Mouse (Mus musculus): Measurements from ENCODE around the gene Lars2. TPM values are rescaled to one million over a fixed set of nuclear protein-coding genes. Genes with fewer than 3 reads are reported as not detected.

The Lars2 gene
- total RNA-seq, 1 experiment, result 28,940 TPM

DNA sequence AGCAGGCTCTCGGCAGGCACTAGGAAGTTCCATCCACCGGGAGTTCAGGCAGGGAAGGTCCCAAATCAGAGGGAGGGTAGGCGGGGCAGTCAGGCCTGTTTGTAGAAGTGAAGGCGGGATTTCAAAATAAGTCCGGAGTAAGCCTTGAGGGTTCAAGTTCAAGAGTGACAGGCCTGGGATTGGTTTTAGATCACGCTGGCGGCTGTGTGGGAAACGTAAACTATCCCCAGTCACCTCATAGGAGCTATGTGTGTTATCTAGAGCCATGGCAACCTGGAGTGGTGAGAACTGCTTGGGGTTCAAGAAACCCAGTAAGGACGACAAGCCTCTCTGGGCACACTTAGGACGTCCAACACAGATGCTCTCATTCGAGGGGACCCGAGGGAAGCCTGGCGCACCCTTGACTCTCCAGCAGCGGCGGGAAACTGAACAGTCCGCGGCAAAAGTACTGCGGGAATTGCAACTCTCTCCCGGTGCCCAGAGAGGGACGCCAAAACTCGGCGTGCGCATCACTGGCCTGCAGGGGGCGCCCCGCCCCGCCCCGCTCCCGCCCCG is 111.4 kb downstream of the Lars2 start:
- DNase-seq (ENCODE audit: low read depth, low spot score), result peak; percentile 30
- H3K27ac ChIP-seq (ENCODE audit: insufficient read depth, low read depth, low read length, poor library complexity, severe bottlenecking), result no peak overlapping the region
- in situ Hi-C loops (cut with MboI; ENCODE audit: low sequenced_read_pairs in 2 of 2, unreplicated experiment in 2 of 2), result no loop called here
- peak overlapping the region; percentile 64 to 66 for H3K4me3 ChIP-seq (ENCODE audit: insufficient read depth in 1 of 2, low read depth in 1 of 2, low read length in 2 of 2, poor library complexity in 1 of 2, severe bottlenecking in 1 of 2)
- TF ChIP-seq MAFK (IDR thresholded peaks at IDR 0.05; ENCODE audit: insufficient read depth, low read depth, low read length) (no peak), HCFC1 (IDR thresholded peaks at IDR 0.05; ENCODE audit: borderline replicate concordance, insufficient read depth, low read length) (no peak), CHD2 (IDR thresholded peaks at IDR 0.05; ENCODE audit: low read depth, low read length) (no peak), ZNF384 (IDR thresholded peaks at IDR 0.05; ENCODE audit: low read depth, low read length) (no peak), ZC3H11A (IDR thresholded peaks at IDR 0.05; ENCODE audit: borderline replicate concordance, low read depth, low read length) (no peak)
- peaks cover 3% of the 10 kb centered on the region; the same call in 1 of the 2 replicates for H3K36me3 ChIP-seq (ENCODE audit: control insufficient read depth, insufficient read depth, low read length, poor library complexity, severe bottlenecking)
- H3K4me1 ChIP-seq (ENCODE audit: control insufficient read depth in 2 of 2, insufficient read depth in 2 of 2, low read length in 2 of 2, poor library complexity in 1 of 2), result peaks cover 0 to 2% of the 10 kb centered on the region in 2 experiments; a peak in 1 of 4 replicates
- H3K9me3 ChIP-seq (ENCODE audit: control insufficient read depth, insufficient read depth, low read depth, low read length), result no peaks in the 10 kb centered on the region
- H3K9ac ChIP-seq (ENCODE audit: insufficient read depth, low read depth, low read length, poor library complexity, severe bottlenecking), result peak overlapping the region; percentile 73

GRCm38 (mm10) chr9:123478586-123479195 is 112.0 kb downstream of the Lars2 start, which contains the start of gene Limd1:
Gene Limd1 (plus strand): TSS chr9:123478706.
- no peaks in the 10 kb centered on the region for H3K9me3 ChIP-seq (ENCODE audit: control insufficient read depth, insufficient read depth, low read depth, low read length)
- in situ Hi-C loops (cut with MboI; ENCODE audit: low sequenced_read_pairs in 2 of 2, unreplicated experiment in 2 of 2), result no loop called here
- peaks cover 0 to 2% of the 10 kb centered on the region in 2 experiments; a peak in 1 of 4 replicates for H3K4me1 ChIP-seq (ENCODE audit: control insufficient read depth in 2 of 2, insufficient read depth in 2 of 2, low read length in 2 of 2, poor library complexity in 1 of 2)
- H3K9ac ChIP-seq (ENCODE audit: insufficient read depth, low read depth, low read length, poor library complexity, severe bottlenecking), result peak within 1 kb of the TSS; percentile 76
- no peak within 1 kb of the TSS for H3K27ac ChIP-seq (ENCODE audit: insufficient read depth, low read depth, low read length, poor library complexity, severe bottlenecking)
- H3K4me3 ChIP-seq (ENCODE audit: insufficient read depth in 1 of 2, low read depth in 1 of 2, low read length in 2 of 2, poor library complexity in 1 of 2, severe bottlenecking in 1 of 2), result peak within 1 kb of the TSS; percentile 71 to 86
- no peak for DNase-seq (ENCODE audit: low read depth, low spot score)
- TF ChIP-seq ZC3H11A (IDR thresholded peaks at IDR 0.05; ENCODE audit: borderline replicate concordance, low read depth, low read length), result no peak
- no peak for TF ChIP-seq CHD2 (IDR thresholded peaks at IDR 0.05; ENCODE audit: low read depth, low read length)
- no peak for TF ChIP-seq MAFK (IDR thresholded peaks at IDR 0.05; ENCODE audit: insufficient read depth, low read depth, low read length)
- no peak for TF ChIP-seq HCFC1 (IDR thresholded peaks at IDR 0.05; ENCODE audit: borderline replicate concordance, insufficient read depth, low read length)
- TF ChIP-seq ZNF384 (IDR thresholded peaks at IDR 0.05; ENCODE audit: low read depth, low read length), result no peak
- H3K36me3 ChIP-seq (ENCODE audit: control insufficient read depth, insufficient read depth, low read length, poor library complexity, severe bottlenecking), result peaks cover 3% of the 10 kb centered on the region; the same call in 1 of the 2 replicates

- Histone ChIP-seq H3K9me3 (ENCODE audit: control insufficient read depth, insufficient read depth, low read depth, low read length) (no peaks in the 10 kb centered on the region), H3K4me1 (ENCODE audit: control insufficient read depth in 2 of 2, insufficient read depth in 2 of 2, low read length in 2 of 2, poor library complexity in 1 of 2) (peaks cover 0 to 2% of the 10 kb centered on the region in 2 experiments; a peak in 1 of 4 replicates), H3K27ac (ENCODE audit: insufficient read depth, low read depth, low read length, poor library complexity, severe bottlenecking) (no peak overlapping the region), H3K9ac (ENCODE audit: insufficient read depth, low read depth, low read length, poor library complexity, severe bottlenecking) (peak overlapping the region; percentile 76), H3K36me3 (ENCODE audit: control insufficient read depth, insufficient read depth, low read length, poor library complexity, severe bottlenecking) (peaks cover 3% of the 10 kb centered on the region; the same call in 1 of the 2 replicates), H3K4me3 (ENCODE audit: insufficient read depth in 1 of 2, low read depth in 1 of 2, low read length in 2 of 2, poor library complexity in 1 of 2, severe bottlenecking in 1 of 2) (peak overlapping the region; percentile 71 to 86)
- TF ChIP-seq HCFC1 (IDR thresholded peaks at IDR 0.05; ENCODE audit: borderline replicate concordance, insufficient read depth, low read length) (no peak), CHD2 (IDR thresholded peaks at IDR 0.05; ENCODE audit: low read depth, low read length) (no peak)
- in situ Hi-C loops (cut with MboI; ENCODE audit: low sequenced_read_pairs in 2 of 2, unreplicated experiment in 2 of 2), result no loop called here
- DNase-seq (ENCODE audit: low read depth, low spot score), result no peak
Measured at GRCm38 (mm10) chr9:123479196-123479669, 112.5 kb downstream of the Lars2 start.

DNA sequence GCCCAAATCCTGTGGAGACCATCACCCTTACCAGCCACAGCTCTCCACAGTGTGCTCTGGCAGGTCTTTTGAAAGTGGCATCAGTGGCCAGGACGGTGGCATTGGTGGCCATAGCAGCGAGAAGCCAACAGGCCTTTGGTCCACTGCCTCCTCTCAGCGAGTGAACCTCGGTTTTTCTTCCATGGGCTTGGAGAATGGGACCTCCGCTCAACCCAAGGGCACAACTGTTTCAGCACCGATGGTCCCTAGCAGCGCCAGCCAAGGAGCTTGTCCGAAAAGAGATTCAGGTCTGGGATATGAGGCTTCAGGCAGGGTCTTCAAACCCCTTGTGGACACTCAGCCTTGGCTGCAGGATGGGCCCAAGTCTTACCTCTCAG is 113.1 kb downstream of the Lars2 start:
- Histone ChIP-seq H3K9ac (ENCODE audit: insufficient read depth, low read depth, low read length, poor library complexity, severe bottlenecking) (no peak overlapping the region), H3K4me3 (ENCODE audit: insufficient read depth in 1 of 2, low read depth in 1 of 2, low read length in 2 of 2, poor library complexity in 1 of 2, severe bottlenecking in 1 of 2) (no peak overlapping the region), H3K9me3 (ENCODE audit: control insufficient read depth, insufficient read depth, low read depth, low read length) (no peaks in the 10 kb centered on the region), H3K36me3 (ENCODE audit: control insufficient read depth, insufficient read depth, low read length, poor library complexity, severe bottlenecking) (peaks cover 3% of the 10 kb centered on the region; the same call in 1 of the 2 replicates), H3K4me1 (ENCODE audit: control insufficient read depth in 2 of 2, insufficient read depth in 2 of 2, low read length in 2 of 2, poor library complexity in 1 of 2) (peaks cover 0 to 2% of the 10 kb centered on the region in 2 experiments; a peak in 1 of 4 replicates), H3K27ac (ENCODE audit: insufficient read depth, low read depth, low read length, poor library complexity, severe bottlenecking) (no peak overlapping the region)
- DNase-seq (ENCODE audit: low read depth, low spot score), result no peak
- in situ Hi-C loops (cut with MboI; ENCODE audit: low sequenced_read_pairs in 2 of 2, unreplicated experiment in 2 of 2), result no loop called here
- no peak for TF ChIP-seq HCFC1 (IDR thresholded peaks at IDR 0.05; ENCODE audit: borderline replicate concordance, insufficient read depth, low read length)
- TF ChIP-seq MAFK (IDR thresholded peaks at IDR 0.05; ENCODE audit: insufficient read depth, low read depth, low read length), result no peak
- TF ChIP-seq ZC3H11A (IDR thresholded peaks at IDR 0.05; ENCODE audit: borderline replicate concordance, low read depth, low read length), result no peak
- TF ChIP-seq ZNF384 (IDR thresholded peaks at IDR 0.05; ENCODE audit: low read depth, low read length), result no peak
- no peak for TF ChIP-seq CHD2 (IDR thresholded peaks at IDR 0.05; ENCODE audit: low read depth, low read length)
